Mouse (Mus musculus): ENCODE measurements around the gene Qrich1.

DNA sequence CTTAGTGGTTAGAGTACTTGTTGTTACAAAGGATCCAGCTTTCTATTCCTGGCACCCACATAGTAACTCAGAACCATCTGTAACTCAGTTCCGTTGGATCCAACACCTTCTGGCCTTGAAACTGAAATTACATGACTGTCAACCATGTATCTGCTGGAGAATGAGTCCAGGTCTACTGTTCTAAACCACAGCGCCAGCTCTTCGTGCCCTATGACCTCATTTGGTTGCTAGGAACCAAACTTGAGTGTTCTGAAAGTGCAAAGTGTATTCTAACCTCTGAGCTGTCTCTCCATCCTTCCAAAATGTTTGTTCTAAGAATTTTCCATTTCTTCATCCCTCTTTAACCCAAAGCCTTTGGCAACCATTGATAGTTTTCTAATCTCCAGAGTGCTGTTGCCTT is 29.4 kb downstream of the Qrich1 start:
- TF ChIP-seq ZNF384 (IDR thresholded peaks at IDR 0.05; ENCODE audit: low read depth, low read length) (no peak), MAFK (IDR thresholded peaks at IDR 0.05; ENCODE audit: insufficient read depth, low read depth, low read length) (no peak), ZC3H11A (IDR thresholded peaks at IDR 0.05; ENCODE audit: borderline replicate concordance, low read depth, low read length) (no peak), HCFC1 (IDR thresholded peaks at IDR 0.05; ENCODE audit: borderline replicate concordance, insufficient read depth, low read length) (no peak)
